Mouse (Mus musculus): ENCODE data around the gene Olfr1508.
"Not testable (repeated sequence)": the region's sequence is repeated elsewhere in the genome, so short reads cannot be mapped to it uniquely, and the experiment has no call there.

Gene Olfr1508

DNA sequence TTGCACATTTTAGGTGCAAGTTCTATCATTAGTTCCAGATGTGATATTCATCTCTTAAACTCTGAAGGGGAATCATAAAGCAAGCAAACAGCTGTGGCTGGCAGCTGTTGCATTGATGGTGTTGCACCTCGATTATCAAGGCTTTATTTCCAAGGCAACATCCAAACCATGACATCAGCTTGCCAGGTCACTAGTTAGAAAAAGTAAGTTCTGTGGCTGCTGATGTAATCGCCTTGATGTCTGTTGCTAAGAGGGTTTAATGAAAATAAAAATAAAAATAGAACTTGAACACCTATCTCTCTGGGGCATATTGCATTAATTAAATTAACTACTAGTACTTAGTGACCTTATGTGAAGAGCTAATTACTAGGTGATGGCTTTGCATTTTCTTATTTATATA is at the start of gene Olfr1508:
TSS of gene Olfr1508 (minus strand) at position 101 of the 400 bp plus-strand sequence.
- no peak for DNase-seq

DNA sequence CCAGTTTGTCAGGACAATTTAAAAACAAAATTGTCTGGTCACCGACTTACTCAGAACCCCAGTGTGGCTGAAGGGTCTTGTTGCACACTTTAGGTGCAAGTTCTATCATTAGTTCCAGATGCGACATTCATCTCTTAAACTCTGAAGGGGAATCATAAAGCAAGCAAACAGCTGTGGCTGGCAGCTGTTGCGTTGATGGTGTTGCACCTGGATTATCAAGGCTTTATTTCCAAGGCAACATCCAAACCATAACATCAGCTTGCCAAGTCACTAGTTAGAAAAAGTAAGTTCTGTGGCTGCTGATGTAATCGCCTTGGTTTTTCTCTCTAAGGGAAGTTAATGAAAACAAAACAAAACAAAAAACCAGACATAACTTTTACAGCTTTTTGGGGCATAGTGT is 28.2 kb upstream of the Olfr1508 start, which contains the start of gene Olfr1507:
TSS of gene Olfr1507 (minus strand) at position 234 of the 400 bp plus-strand sequence.
- no peak for DNase-seq

DNA sequence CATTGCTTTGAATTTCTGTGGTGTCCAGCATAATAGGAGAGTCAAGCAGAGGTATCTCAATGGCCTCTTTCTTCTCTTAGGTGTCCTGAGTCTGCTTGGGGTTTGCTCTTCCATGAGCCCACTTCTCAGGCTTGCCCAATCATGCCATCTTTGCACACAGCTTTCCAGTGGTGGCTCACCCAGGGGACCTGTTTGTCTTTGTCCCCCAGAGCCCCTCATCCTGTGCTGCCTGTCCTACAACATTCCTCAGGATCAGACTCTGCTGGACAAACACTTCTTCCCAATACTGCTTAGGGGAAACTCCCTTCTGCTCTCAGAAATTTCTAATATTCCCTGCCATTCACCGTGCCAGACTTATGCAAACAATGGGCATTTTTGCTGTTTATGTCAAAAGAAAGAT is 1.6 kb downstream of the Olfr1508 start:
- DNase-seq, result no peak

DNA sequence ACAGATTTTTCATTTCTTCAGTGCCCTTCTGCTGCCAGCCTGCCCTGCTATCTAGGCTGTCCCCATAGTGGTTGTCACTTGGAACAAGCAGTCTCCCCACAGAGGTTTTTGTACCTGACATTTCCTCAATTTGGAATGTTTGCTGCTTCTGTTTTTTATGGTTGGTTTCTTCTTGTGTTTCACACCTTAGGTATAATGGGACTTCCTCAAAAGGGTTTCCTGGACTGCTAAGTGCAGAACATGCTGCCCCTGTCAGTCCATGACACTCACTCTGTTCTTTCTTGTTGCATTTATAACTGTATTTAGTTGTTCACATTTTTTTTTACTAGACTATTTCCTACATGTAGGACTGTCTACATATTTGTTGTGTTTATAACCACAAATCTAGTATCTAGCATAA is 5.4 kb downstream of the Olfr1508 start:
- DNase-seq, result no peak

DNA sequence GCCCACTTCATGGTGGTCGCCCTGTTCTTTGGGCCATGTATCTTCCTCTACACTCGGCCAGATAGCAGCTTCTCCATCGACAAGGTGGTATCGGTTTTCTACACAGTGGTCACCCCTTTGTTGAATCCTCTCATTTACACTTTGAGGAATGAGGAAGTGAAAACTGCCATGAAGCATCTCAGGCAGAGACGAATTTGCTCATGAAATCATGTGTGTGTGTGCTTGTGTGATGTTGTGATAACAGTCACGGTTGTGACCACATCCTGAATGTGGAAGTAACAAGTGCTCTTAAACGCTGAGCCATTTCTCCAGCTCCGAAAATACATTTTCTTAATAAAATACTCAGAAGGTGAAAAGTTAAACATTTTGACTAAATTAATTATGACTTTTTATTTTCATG is 16.2 kb downstream of the Olfr1508 start:
- DNase-seq, result no peak

DNA sequence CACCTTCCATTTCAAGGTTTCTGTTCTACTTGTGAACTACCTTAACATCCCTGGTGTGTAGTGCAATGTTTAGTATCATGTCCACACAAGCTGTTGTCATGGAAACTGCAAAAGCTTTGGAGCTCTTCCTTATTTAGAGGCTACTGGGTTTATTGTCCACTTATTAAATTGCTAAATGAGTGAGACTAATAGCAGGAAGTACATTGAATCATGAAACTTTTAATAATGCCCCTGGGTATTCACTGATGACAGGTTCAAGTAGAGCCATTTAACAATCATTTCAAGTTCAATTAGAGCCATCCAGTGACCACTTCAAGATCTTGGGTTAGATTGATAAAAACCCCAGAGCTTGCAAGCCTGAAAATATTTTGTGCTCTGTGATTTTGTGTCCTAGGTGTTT is 24.6 kb downstream of the Olfr1508 start, which contains the start of gene Olfr1509:
TSS of gene Olfr1509 (plus strand) at position 301 of the 400 bp plus-strand sequence.
- DNase-seq, result no peak

DNA sequence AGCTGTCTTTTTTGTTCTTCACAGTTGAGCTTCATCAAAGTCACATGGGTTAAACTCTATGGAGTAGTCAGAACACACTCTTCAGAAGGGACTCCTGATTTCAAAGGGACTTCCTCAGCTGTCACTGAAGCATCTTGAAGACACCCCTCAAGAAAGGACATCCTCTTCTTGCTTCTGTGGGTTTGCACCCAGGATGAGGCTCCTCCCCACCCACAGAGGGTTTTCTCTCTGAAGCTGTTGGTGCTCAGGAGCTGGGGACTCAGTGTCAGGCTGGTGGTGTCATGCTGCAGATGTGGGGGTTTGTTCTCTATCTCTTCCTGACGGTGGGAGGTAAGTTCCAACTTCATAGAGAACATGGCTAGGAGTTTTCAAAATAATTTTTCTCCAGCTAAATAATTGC is 39.6 kb downstream of the Olfr1508 start:
- no peak for DNase-seq

DNA sequence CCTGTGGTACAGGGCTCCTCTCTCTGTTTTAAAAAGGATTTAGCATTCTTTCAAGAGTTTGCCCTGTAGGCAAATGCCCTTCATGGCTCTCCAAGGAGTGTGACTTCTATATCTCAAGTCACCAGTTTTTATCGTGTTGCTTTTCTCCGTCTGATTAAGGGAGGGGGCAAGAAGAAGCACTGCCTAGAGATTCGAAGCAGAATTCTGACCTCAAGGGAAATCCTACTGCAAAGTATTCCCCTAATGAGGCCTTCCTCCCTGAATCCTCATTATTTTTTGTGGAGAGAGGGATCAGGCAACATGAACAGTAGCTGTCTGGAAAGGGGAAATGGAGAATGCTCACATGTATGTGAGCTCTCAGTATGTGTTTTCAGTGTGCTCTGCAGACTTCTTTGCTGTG is 53.0 kb downstream of the Olfr1508 start, which contains the start of gene Olfr1510:
TSS of gene Olfr1510 (minus strand) at position 101 of the 400 bp plus-strand sequence.
- no peak for DNase-seq

DNA sequence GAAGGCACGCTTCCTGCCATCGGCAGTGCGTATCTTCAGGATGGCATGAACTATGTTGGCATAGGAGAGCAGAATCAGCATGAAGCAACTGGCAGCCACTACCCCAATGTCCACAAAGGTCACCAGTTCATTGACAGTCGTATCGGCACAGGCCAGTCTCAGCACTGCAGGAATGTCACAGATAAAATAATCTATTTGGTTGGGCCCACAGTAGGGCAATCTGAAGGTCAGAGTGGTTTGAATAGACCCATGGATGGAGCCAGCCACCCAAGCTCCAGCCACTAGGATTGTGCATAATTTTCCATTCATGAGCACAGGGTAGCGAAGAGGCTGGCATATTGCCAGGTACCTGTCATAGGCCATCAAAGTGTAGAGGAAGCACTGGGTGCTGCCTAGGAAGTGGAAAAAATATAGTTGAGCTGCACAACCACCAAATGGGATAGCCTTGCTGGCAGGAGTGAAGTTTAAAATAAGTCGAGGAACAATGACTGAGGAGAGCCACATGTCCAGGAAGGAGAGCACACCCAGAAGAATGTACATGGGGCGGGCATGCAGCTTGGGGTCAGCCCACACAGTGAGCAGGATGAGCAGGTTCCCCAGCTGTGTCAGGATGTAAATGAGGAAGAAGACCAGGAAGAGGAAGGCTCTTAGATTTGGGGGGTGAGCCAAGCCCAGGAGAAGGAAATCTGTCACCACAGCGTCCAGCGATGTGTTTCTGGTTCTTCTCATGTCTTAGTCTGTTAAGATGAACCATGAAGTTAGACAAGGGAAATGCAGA is 57.0 kb downstream of the Olfr1508 start:
- not testable (repeated sequence) for DNase-seq
